Mouse (Mus musculus) MEL (cell line): ENCODE data around the gene Tfpt. TPM values are rescaled to one million over a fixed set of nuclear protein-coding genes. Genes with fewer than 3 reads are reported as not detected.
A peak's percentile ranks its signal among the peaks of the same experiment; 100 is the strongest.

Experiments used
- CTCF ChIP-seq, 3 experiments: IDR thresholded peaks in 2 of 3; conservative IDR thresholded peaks in 1 of 3; 2 replicates each; pipeline ENCODE4 v1.5.1; 2011 to 2012; ENCODE audit warnings: low read length in 3 of 3, low read depth in 2 of 3, mild to moderate bottlenecking in 2 of 3, improper control_type of control experiment in 1 of 3, inconsistent platforms in 1 of 3, mixed read lengths in 1 of 3, moderate library complexity in 1 of 3; ENCODE audit not compliant: control insufficient read depth in 1 of 3, insufficient read depth in 1 of 3, poor library complexity in 1 of 3, severe bottlenecking in 1 of 3
- E2F4 ChIP-seq: IDR thresholded peaks from 2 replicates; pipeline ENCODE4 v1.6.1; 2011; ENCODE audit warnings: low read depth, low read length, improper control_type of control experiment, borderline replicate concordance
- EP300 ChIP-seq, 2 experiments: IDR thresholded peaks; 2 replicates each; pipeline ENCODE4 v1.6.1; 2011; ENCODE audit warnings: improper control_type of control experiment in 2 of 2, low read length in 2 of 2, low read depth in 1 of 2, mild to moderate bottlenecking in 1 of 2
- GABPA ChIP-seq: IDR thresholded peaks from 2 replicates; pipeline ENCODE4 v1.6.1; 2012; ENCODE audit warnings: low read depth, mild to moderate bottlenecking, inconsistent platforms, low read length, improper control_type of control experiment, moderate library complexity
- GATA1 ChIP-seq: IDR thresholded peaks from 2 replicates; pipeline ENCODE4 v1.6.1; 2011; ENCODE audit warnings: low read depth, low read length, improper control_type of control experiment
- HCFC1 ChIP-seq: IDR thresholded peaks from 2 replicates; pipeline ENCODE4 v1.6.1; 2012; ENCODE audit warnings: low read depth, mild to moderate bottlenecking, inconsistent platforms, low read length, improper control_type of control experiment, moderate library complexity
- KAT2A ChIP-seq: conservative IDR thresholded peaks from 2 replicates; pipeline ENCODE4 v1.6.1; 2012; ENCODE audit warnings: low read depth, low read length, improper control_type of control experiment, inconsistent platforms
- MAX ChIP-seq: IDR thresholded peaks from 2 replicates; pipeline ENCODE4 v1.6.1; 2011; ENCODE audit warnings: low read length, improper control_type of control experiment
- MAZ ChIP-seq: IDR thresholded peaks from 2 replicates; pipeline ENCODE4 v1.6.1; 2012; ENCODE audit warnings: low read depth, mild to moderate bottlenecking, inconsistent platforms, low read length, improper control_type of control experiment
- MEF2A ChIP-seq: IDR thresholded peaks from 2 replicates; pipeline ENCODE4 v1.6.1; 2014; ENCODE audit warnings: low read depth, mild to moderate bottlenecking, inconsistent platforms, low read length, improper control_type of control experiment; ENCODE audit not compliant: poor library complexity, insufficient replicate concordance, severe bottlenecking; ENCODE audit errors: extremely low read depth
- MYB ChIP-seq: IDR thresholded peaks from 2 replicates; pipeline ENCODE4 v1.6.1; 2011; ENCODE audit warnings: mild to moderate bottlenecking, low read depth, low read length, improper control_type of control experiment
- NELFE ChIP-seq: IDR thresholded peaks from 2 replicates; pipeline ENCODE4 v1.6.1; 2011; ENCODE audit warnings: low read depth, low read length, improper control_type of control experiment
- NRF1 ChIP-seq: IDR thresholded peaks from 2 replicates; pipeline ENCODE4 v1.6.1; 2014; ENCODE audit warnings: low read depth, mild to moderate bottlenecking, inconsistent platforms, low read length, improper control_type of control experiment, moderate library complexity; ENCODE audit not compliant: poor library complexity, insufficient read depth, severe bottlenecking
- POLR2AphosphoS5 ChIP-seq: IDR thresholded peaks from 2 replicates; pipeline ENCODE4 v1.6.1; 2012; ENCODE audit warnings: low read depth, borderline replicate concordance, mild to moderate bottlenecking, inconsistent platforms, low read length, moderate library complexity, mixed read lengths
- RCOR1 ChIP-seq: IDR thresholded peaks from 2 replicates; pipeline ENCODE4 v1.6.1; 2012; ENCODE audit warnings: low read depth, mild to moderate bottlenecking, inconsistent platforms, low read length, improper control_type of control experiment
- SIN3A ChIP-seq: IDR thresholded peaks from 2 replicates; pipeline ENCODE4 v1.6.1; 2012; ENCODE audit warnings: low read length, improper control_type of control experiment, inconsistent platforms
- SMC3 ChIP-seq: IDR thresholded peaks from 2 replicates; pipeline ENCODE4 v1.6.1; 2011; ENCODE audit warnings: low read depth, low read length, improper control_type of control experiment
- TAL1 ChIP-seq: IDR thresholded peaks from 2 replicates; pipeline ENCODE4 v1.6.1; 2012; ENCODE audit warnings: mild to moderate bottlenecking, inconsistent platforms, low read length, moderate library complexity, mixed read lengths
- TBP ChIP-seq: IDR thresholded peaks from 2 replicates; pipeline ENCODE4 v1.8.0; 2011; ENCODE audit warnings: low read depth, low read length, improper control_type of control experiment
- TCF12 ChIP-seq: IDR thresholded peaks from 2 replicates; pipeline ENCODE4 v1.6.1; 2014; ENCODE audit warnings: low read depth, mild to moderate bottlenecking, inconsistent platforms, low read length, improper control_type of control experiment, moderate library complexity
- UBTF ChIP-seq: IDR thresholded peaks from 2 replicates; pipeline ENCODE4 v1.6.1; 2012; ENCODE audit warnings: low read depth, mild to moderate bottlenecking, inconsistent platforms, low read length, improper control_type of control experiment, moderate library complexity, borderline replicate concordance; ENCODE audit not compliant: insufficient read depth
- USF1 ChIP-seq: IDR thresholded peaks from 2 replicates; pipeline ENCODE4 v1.6.1; 2014; ENCODE audit warnings: low read depth, mild to moderate bottlenecking, inconsistent platforms, low read length, improper control_type of control experiment, moderate library complexity
- ZNF384 ChIP-seq: IDR thresholded peaks from 2 replicates; pipeline ENCODE4 v1.6.1; 2012; ENCODE audit warnings: low read depth, mild to moderate bottlenecking, inconsistent platforms, low read length, improper control_type of control experiment
- polyA plus RNA-seq, 2 experiments: library from polyadenylated mRNA; stranded (reverse) in 1 of 2; unstranded in 1 of 2; fragments of >175 nt in 1 of 2; fragments of >200 nt in 1 of 2; gene quantifications; 2 replicates each; pipeline versions ENCODE4 v1.2.1 to v1.2.4; 2012; ENCODE audit warnings: low replicate concordance in 2 of 2, low read depth in 1 of 2; ENCODE audit not compliant: insufficient read length in 2 of 2, insufficient read depth in 1 of 2, missing spikeins in 1 of 2
- total RNA-seq: library from RNA; depleted of rRNA; stranded (reverse); fragments of 300-350 nt; gene quantifications from 2 replicates; pipeline ENCODE4 v1.2.3, GENCODE M21; 2012

The Tfpt gene
- total and polyA plus RNA-seq, 3 experiments: 42.4 to 50.0 TPM; not detected in 1

- peak; percentile 83 for TF ChIP-seq SIN3A
- no peak; the same call in 1 of the 2 replicates for TF ChIP-seq MAX
- no peak for TF ChIP-seq SMC3
- TF ChIP-seq RCOR1: no peak
- peak; percentile 96 for TF ChIP-seq KAT2A
- TF ChIP-seq NELFE: peak; percentile 69
- no peak for TF ChIP-seq CTCF (IDR thresholded peaks at IDR 0.05 in 2 of 3, conservative IDR thresholded peaks at IDR 0.05 in 1 of 3; ENCODE audit: control insufficient read depth in 1 of 3, insufficient read depth in 1 of 3, low read depth in 2 of 3, low read length in 3 of 3, poor library complexity in 1 of 3, severe bottlenecking in 1 of 3)
- TF ChIP-seq ZNF384: no peak
- TF ChIP-seq MAZ: no peak
- no peak for TF ChIP-seq UBTF
- no peak for TF ChIP-seq E2F4
- TF ChIP-seq MYB: no peak
- TF ChIP-seq USF1: no peak
- TF ChIP-seq HCFC1: peak; percentile 99
- no peak for TF ChIP-seq NRF1
- no peak for TF ChIP-seq MEF2A
- no peak for TF ChIP-seq POLR2AphosphoS5
- TF ChIP-seq GABPA: no peak
- peak; percentile 52 for TF ChIP-seq TCF12
- no peak for TF ChIP-seq EP300 (IDR thresholded peaks at IDR 0.05; ENCODE audit: low read depth in 1 of 2, low read length in 2 of 2)
- peak; percentile 79 for TF ChIP-seq TBP
- no peak for TF ChIP-seq GATA1
- TF ChIP-seq TAL1: no peak
Measured at GRCm38 (mm10) chr7:3617242-3617995, 12.3 kb downstream of the Tfpt start, which contains the start of gene Ndufa3 (continued).
